Mouse (Mus musculus) spleen, postnatal 36 days (tissue): ENCODE measurements around the gene Lgals3bp.
A peak's percentile ranks its signal among the peaks of the same experiment; 100 is the strongest.
"Not testable (repeated sequence)": the region's sequence is repeated elsewhere in the genome, so short reads cannot be mapped to it uniquely, and the experiment has no call there.

Experiments used
- DNase-seq, 2 experiments: peaks; one replicate each; pipeline ENCODE4 v3.0.0; 2022; ENCODE audit warnings: low spot score in 2 of 2, mixed read lengths in 1 of 2

The Lgals3bp gene

GRCm38 (mm10) chr11:118401195-118401594 lies 697 bp downstream of the Lgals3bp start:
- no peak for DNase-seq

- no peak for DNase-seq
Observed at GRCm38 (mm10) chr11:118400566-118400936, 1.3 kb downstream of the Lgals3bp start.

DNA sequence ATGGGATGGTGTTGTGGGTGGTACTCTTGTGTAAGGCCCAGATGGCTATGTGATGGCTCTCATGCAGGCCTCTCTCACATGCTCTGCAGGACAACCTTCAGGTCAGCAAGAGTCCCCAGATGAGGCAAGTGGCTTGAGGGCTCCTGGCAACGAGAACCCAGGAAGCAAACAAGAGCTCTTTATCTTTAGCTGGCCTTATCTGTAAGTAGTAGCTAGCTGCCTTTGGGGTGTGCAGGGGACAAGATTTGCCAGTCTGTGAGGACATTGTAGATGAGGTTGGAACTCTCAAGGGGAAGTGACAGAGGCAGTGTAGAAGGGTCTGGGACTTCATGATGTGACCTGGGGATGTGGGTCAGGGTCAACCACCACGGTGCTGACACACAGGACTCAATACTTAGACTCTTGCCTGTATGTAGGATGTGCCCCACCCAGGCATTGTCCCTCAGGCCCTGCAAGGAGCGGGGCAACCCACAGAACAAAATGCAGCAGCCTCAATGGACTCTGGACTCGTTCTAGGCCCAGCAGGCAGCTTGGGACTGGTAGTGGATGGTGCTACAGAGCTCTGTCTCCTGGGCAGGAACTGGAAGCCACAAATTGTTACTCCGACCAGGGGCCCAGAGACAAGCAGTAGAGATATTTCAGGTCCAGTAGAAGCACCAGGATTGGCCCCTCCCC lies 1.9 kb downstream of the Lgals3bp start:
- no peak for DNase-seq

GRCm38 (mm10) chr11:118397806-118398530 lies 3.9 kb downstream of the Lgals3bp start:
- no peak for DNase-seq

GRCm38 (mm10) chr11:118394538-118394937 lies 7.4 kb downstream of the Lgals3bp start:
- no peak for DNase-seq

DNA sequence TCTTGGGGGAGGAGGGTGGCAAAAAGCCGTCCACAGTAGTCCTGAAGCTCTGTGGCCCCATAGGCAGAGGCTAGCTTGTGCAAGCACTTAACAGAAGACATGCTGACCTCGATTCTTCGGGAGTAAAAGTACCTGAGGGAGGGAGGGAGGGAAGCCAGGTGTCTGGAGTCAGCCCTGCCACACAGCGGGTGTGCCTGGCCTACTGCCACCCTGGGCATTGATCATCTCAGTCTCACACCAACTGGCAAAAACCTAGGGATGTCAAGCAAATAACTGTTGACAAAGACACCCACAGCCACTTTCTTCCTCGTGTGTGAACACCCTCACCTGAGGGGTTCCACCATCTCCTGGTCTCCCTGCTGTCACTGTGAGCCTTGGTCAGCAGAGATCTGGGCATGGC lies 7.9 kb downstream of the Lgals3bp start:
- DNase-seq = no peak

DNA sequence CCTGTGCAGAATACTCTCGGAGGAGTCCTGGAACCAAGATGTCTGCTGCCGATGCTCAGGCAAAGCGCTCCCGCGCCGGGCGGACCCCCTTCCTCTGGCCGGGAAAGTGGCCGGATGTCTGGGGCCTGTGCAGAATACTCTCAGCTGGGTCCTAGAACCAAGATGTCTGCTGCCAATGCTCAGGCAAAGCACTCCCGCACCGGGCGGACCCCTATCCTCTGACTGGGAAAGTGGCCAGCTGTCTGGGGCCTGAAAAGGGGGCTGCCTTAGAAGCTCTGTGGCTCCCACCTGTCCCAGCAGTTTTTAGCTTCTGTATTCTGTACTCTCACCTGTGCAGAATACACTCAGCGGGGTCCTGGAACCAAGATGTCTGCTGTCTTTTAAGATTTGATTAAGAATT lies 14.1 kb downstream of the Lgals3bp start:
- not testable (repeated sequence) for DNase-seq

GRCm38 (mm10) chr11:118379251-118380009 lies 22.5 kb downstream of the Lgals3bp start:
- peak; percentile 59 to 70 for DNase-seq

GRCm38 (mm10) chr11:118378656-118379055 lies 23.2 kb downstream of the Lgals3bp start:
- no peak for DNase-seq

DNA sequence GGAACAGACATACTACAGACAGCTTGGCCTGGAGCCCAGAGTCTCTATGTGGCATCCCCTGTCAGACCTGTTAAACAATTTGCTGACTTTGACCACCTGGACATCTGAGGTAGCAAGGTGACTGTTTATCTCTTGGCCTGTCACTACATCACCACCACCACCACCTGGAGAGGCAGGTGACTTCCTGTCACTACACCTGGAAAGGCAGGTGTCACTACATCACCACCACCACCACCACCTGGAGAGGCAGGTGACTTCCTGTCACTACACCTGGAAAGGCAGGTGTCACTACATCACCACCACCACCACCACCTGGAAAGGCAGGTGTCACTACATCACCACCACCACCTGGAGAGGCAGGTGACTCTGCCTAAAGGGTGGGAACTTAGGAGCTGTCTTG lies 25.6 kb downstream of the Lgals3bp start:
- DNase-seq = not testable (repeated sequence)

GRCm38 (mm10) chr11:118375881-118376280 lies 26.0 kb downstream of the Lgals3bp start:
- no peak for DNase-seq

- DNase-seq = no peak
Observed at GRCm38 (mm10) chr11:118375461-118375860, 26.4 kb downstream of the Lgals3bp start.

GRCm38 (mm10) chr11:118375006-118375405 lies 26.9 kb downstream of the Lgals3bp start:
- no peak for DNase-seq

GRCm38 (mm10) chr11:118374506-118374905 lies 27.4 kb downstream of the Lgals3bp start:
- DNase-seq = no peak

DNA sequence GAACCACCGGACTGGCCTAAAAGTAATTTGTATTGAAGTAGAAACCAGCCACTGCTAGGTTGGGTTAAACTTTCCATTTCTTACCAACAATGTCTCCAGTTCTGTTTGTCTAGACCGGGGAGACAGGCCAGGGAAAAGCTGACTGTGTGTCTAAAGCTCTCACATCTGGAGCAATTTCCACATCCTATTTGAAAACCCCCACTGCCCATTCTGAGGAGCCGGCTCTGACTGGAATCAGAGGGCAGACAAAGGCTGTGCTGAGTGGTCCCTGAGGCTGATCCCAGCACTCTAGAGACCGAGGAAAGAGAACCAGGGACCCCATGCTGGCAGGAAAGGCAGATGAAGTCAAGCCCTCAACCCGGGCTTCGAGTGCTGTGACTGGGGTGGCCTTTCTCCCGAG lies 29.3 kb downstream of the Lgals3bp start:
- no peak for DNase-seq

- no peak for DNase-seq
Observed at GRCm38 (mm10) chr11:118371876-118372275, 30.0 kb downstream of the Lgals3bp start.

GRCm38 (mm10) chr11:118369657-118370056 lies 32.2 kb downstream of the Lgals3bp start:
- no peak for DNase-seq

- no peak for DNase-seq
Observed at GRCm38 (mm10) chr11:118369251-118369650, 32.6 kb downstream of the Lgals3bp start.

- no peak for DNase-seq
Observed at GRCm38 (mm10) chr11:118368330-118368729, 33.6 kb downstream of the Lgals3bp start.

GRCm38 (mm10) chr11:118366559-118366958 lies 35.3 kb downstream of the Lgals3bp start:
- DNase-seq = no peak

- no peak for DNase-seq
Observed at GRCm38 (mm10) chr11:118366108-118366507, 35.8 kb downstream of the Lgals3bp start.

DNA sequence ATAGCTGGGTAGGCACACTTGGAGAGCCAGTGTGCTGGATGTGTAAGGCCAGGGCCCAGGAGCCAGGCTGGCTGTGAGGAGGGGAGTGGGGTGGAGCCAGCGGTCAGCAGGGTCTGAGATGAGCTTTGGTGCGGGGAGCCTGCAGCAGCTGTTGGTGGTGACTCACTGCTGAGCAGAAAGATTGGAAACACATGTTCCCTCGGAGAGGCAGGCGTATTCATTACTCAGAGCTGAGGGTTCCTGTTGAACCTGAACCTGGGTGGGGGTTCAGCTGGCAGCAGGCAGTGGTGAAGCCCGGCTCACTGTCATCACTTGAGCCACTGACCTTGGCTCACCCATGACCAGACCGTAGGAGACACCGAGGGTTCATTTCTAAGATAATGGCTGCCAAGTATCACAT lies 36.7 kb downstream of the Lgals3bp start:
- no peak for DNase-seq

DNA sequence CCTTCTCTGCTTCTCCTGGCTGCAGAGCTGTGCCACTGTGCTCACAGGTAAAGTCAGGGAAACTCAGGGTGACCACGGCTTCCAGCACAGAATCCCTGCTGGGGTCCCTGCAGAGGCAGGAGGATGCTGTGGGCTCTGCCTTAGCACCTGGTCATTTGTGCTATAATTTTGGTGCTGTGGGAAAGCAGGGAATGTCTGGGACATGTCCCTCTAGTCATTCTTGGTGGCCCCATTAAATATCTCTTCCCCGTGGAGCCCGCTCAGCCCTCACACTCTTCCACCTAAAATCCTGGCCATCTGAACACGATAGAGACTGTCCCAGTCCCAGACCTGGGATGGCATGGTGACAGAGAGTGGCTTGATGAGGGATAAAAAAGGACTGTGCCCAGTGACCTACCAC lies 37.9 kb downstream of the Lgals3bp start:
- DNase-seq = no peak
